Mouse (Mus musculus) regulatory T cell (primary cell): ENCODE results near the gene Lipa.

Experiments
- in situ Hi-C: fragments of 300-600 bp; cut with MboI, MseI; formaldehyde crosslinking; loops from one replicate; pipeline ENCODE4 v1.15.1; 2025; ENCODE audit warnings: high pct_unique_total_duplicates

Gene Lipa

GRCm38 (mm10) chr19:34523106-34523725 is 4.1 kb downstream of the Lipa start:
- in situ Hi-C loops = no loop called here

DNA sequence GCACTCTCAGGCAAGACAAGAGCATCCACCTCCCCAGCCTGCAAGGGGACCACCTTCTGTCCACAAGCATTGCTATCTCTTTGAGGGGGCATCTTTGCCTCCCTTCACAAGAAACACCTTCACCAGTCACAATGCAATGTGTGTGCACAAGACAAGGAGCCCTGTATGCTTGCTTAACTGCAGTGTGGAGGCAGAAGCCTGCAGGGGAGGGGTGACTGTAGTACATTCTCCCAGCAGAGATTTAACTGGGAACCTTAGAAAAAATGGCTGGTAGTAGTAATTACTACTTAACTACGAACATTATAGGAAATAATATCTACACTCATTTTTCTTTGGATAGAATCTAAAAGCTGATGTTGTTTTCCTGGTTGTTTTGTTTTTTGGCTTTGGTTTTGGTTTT is 5.3 kb downstream of the Lipa start:
- in situ Hi-C loops = no loop called here

DNA sequence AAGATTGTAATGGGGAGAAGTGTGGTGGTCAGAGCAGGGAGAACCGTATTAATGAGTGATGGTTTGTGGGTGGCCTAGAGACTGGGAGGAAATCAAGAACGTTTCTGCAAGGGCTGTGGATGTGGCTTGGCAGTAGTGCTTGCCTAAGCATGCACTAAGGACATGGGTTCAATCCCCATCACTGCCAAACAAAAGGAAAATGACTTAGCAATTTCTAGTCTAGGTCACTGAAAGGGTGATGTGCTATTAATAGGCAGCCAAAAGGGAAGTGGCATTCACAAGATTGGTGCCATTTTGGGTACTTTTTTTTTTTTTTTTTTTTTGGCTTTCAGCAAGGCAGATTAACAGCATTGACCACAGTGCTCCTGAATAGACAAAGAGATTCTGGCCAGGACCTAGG is 5.9 kb downstream of the Lipa start:
- in situ Hi-C loops = no loop called here

GRCm38 (mm10) chr19:34520051-34520450 is 7.2 kb downstream of the Lipa start:
- in situ Hi-C loops = no loop called here

- in situ Hi-C loops = no loop called here
Measured at GRCm38 (mm10) chr19:34519646-34520045, 7.6 kb downstream of the Lipa start.

GRCm38 (mm10) chr19:34518786-34519185 is 8.5 kb downstream of the Lipa start:
- in situ Hi-C loops = no loop called here

DNA sequence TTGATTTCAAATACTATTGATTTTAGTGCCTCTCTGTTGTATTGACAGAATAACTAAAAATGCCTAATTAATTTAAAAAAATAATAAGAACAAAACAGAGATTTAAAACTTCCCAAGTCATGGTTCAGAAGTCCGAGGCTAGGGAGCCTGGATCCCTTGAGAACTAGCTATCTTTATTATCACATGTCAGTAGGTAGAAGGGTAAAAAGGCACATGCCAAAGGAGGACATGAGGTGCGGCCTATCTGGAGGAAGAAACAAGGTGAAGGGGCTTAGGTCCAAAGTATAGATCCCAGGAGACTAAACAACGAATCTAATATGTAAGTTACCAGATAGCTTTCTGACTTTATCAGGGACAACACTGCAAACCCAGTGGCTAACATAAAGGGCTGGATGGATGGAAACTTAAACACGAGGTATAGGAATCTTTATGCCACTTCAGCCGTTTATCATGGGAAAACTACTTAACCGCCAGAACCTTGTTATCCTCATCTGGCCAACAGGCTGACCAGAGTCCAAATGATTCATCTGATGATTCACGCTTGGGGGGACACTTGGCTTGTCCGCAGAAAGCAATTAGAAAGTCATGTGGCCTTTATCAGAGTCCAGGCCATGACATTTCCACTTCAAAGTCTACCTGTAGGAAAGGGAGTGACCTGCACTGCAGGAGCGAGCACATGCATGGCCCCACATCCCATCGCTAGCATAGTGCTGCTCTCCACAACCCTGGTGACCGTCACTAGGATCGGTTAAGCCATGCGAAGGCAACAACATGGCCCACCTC is 9.3 kb downstream of the Lipa start:
- in situ Hi-C loops = no loop called here

DNA sequence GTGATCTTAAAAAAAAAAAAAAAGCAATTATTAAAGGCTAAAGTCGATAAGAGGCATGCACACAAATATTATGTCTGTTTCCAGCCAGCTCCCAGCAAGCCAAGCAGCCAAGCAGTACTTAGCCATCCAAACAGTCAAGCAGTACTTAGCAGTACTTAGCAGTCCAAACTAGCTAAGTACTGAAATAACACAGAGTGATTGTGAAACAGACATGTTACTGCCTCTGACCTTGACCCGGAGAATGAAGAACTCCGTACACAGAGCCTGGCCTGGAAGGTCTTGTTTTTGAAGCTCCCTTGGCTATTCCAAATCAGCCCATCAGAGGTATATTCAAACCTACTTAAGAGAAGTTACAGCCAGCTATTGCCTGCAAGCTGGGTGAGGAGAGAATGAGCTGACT is 10.1 kb downstream of the Lipa start:
- in situ Hi-C loops = no loop called here

- in situ Hi-C loops = no loop called here
Measured at GRCm38 (mm10) chr19:34516346-34516745, 10.9 kb downstream of the Lipa start.

- in situ Hi-C loops = no loop called here
Measured at GRCm38 (mm10) chr19:34515681-34516080, 11.6 kb downstream of the Lipa start.

DNA sequence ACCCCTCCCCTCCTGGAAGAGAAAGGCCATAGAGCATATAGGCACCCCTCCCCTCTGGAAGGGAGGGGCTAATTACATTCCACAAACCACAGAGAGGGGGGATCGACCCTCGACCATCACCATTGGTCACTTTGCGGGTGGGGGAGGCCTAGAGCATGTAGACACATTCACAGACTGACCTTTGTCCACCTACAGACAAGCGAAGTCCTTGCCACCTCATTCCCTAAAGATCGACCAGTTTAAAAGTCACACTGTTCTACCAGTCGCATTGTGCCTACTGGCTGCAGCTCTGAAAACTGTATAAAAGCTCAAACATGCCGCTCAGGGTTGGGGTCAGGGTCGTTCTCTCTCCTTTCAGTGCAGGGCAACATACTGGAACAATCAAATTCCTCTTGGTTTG is 15.7 kb downstream of the Lipa start:
- in situ Hi-C loops = no loop called here

- in situ Hi-C loops = no loop called here
Measured at GRCm38 (mm10) chr19:34510717-34511116, 16.6 kb downstream of the Lipa start.

DNA sequence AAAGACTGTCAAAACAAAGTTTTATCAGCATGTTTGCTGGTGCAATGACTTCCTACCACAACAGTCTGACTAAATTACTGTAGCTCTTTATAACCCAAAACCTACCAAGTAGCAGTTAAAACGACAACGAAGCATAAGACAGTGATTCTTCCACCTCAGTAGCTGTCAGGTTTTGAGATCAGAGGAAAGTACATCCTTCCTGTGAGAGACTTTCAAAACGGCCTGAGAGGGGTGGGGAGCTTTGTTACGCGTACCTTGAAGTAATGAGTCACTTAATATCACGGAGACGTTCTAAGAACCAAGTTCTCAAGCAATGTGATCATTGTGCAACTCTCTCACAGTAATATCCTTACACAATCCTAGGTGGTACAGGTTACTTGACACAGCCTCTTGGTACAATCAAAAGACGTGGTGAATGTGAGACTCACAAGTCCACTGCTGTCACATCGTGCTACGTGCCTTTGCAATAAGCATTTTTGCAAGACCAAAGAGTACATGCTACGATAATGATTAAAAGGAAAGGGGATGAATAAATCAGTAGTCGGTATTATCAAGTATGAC is 22.0 kb downstream of the Lipa start:
- in situ Hi-C loops = no loop called here

DNA sequence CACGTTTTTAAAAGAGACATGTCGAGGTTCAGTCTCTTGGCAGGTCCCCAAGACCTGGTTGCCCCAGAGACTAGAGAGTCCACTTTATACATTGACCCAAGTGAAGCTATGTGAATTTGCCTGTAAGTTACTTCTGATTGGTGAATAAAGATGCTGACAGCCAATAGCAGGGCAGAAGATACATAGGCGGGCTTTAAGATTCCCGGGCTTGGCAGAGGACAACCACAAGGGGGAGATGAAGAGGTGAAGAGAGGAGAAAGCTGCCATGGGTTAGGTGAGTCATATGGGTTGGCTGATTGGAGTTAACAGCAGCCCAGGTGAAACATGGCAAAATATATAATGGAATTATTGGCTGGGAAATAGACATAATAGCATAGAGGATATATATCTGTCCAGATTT is 26.5 kb downstream of the Lipa start:
- in situ Hi-C loops = loop anchor here (5.0 kb wide), 1 partner anchor 47 kb away; no protein-coding TSS in a partner anchor

- in situ Hi-C loops = no loop called here
Measured at GRCm38 (mm10) chr19:34496353-34496752, 30.9 kb downstream of the Lipa start.

- in situ Hi-C loops = no loop called here
Measured at GRCm38 (mm10) chr19:34493859-34494258, 33.4 kb downstream of the Lipa start.

DNA sequence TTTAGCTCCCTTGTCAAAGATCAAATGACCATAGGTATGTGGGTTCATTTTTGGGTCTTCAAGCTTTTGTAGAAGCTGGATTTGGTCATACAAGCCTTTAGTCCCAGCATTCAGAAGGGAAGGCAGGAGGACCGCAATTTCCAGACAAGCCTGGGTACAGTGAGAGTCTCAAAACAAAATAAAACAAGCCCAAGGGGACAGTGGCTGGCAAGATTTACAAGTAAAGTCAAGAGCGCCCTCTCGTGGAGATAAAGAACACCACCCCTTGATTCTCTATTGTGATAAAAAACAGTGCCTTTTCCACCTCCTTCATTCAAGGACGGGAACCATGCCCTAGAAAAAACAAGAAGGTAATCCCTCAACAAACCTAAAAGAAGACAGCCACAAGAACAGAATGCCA is 43.7 kb downstream of the Lipa start:
- in situ Hi-C loops = loop anchor here (5.0 kb wide), 2 partner anchors 151 to 241 kb away; no protein-coding TSS in a partner anchor

GRCm38 (mm10) chr19:34474991-34475971 is 52.0 kb downstream of the Lipa start, which contains the start of gene Ch25h:
Gene Ch25h (minus strand): TSS chr19:34475164.
- in situ Hi-C loops = no loop called here

DNA sequence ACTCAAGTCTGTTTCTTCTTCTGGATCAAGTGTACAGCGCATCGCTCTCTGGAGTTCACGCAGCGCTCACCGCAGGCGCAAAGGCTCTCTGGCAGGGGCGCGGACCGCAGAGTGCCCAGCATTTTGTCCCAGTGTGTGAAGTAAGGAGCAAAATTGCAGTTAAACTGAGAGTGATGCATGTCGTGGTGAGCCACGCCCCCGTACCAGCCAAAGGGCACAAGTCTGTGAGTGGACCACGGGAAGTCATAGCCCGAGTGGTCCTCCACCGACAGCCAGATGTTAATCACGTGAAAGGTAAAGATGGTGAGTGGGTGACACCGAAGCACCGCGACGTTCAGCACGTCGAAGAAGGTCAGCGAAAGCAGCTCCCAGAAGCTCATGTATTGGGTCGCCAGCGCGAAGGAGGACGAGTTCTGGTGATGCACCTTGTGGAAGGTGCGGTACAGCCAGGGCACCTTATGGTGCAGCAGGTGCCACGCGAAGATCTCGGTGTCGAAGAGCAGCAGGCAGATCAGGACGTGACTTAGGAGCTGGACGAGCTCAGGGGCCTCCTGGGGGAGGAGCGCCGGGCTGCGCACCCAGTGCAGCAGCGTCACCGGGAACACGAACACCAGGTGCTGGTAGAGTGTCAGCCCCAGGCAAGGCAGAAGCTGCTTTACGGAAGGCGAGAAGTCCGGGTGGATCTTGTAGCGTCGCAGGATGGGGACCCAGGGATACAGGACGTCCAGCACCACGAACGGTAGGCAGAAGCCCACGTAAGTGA is 52.9 kb downstream of the Lipa start:
- in situ Hi-C loops = no loop called here

DNA sequence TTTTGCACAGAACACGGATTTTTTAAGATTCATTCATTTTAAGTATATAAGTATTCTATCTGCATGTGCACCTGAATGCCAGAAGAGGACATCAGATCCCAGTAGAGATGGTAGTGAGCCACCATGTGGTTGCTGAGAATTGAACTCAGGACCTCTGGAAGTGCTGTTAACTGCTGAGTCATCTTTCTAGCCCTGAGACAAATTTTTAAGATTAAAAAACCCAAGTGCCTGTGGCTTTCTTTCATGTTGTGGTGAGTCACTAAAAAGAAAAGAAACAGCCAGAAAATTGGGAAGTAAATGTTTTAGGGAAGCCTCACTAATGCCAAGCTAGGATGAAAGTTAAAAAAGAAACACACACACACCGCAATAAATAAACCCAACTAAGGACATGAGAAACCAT is 55.6 kb downstream of the Lipa start:
- in situ Hi-C loops = no loop called here

DNA sequence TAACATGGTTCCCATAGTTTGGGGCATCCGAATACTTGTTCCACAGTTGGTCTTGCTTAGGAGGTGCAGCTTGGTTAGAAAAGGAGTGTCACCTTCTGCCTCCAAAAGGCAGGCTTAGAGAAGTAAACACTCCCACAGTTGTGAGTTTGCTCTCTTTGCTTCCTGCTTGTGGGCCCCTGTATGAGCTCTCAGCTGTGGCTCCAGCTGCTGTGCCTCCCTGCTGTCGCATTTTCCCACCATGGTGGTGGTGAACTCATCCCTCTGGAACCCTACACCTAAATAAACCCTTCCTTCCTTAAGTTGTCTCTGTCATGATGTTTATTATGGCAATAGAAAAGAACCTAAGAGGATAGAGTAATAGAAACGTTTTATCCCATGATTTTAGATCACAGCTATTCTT is 58.5 kb downstream of the Lipa start:
- in situ Hi-C loops = no loop called here
